Mouse (Mus musculus): ENCODE measurements at regions not wholly inside any gene's neighbourhood (a gene's known extent, or its start where the extent isn't known, plus 50 kb on each side); places are given as distances from the start of the nearest gene placed in this dataset.

DNA sequence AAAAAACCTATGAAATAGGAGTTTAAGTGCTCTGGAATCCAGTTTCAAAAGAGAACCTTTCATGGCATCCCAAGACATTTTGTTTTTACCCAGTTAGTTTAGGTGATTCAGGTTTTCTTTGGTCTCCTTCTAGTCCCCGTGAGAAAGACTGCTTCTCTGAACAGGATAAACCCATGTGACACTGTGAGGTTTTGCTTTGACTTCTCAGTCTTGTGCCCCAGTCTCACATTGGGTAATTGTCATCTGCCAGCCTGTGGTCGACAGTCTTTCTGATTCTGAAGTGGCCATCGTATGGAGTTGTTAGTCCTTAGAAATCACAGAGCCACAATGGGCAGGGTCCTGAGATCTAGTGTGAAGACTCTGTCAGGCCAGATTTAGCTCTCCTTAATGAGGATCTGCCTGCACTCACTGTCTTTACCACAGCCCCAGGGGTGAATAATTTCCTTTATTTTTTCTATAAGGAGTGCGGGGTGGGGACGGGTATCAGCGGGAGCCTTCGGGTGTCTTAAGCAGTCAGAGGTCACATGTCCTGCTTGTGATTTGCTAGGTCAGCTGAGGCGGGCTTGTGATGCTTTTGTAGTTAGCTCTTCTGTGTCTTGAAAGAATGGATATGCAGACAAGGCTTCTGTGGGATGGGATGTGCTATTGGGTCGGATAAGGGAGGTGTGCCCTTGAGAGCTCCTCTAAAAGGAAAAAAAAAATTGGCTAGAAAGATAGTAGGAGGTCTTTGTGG is 104.3 kb downstream of the Btg1 start:
- WGBS: 64% methylated on average over 9 of the region's 9 CpGs
- H3K27me3 ChIP-seq (replicated peaks; ENCODE audit: control insufficient read depth, insufficient read depth, low read length): no peaks in the 10 kb centered on the region
- no peak overlapping the region for H3K9ac ChIP-seq (ENCODE audit: low read depth, low read length)
- peaks cover 23% of the 10 kb centered on the region for H3K4me1 ChIP-seq (ENCODE audit: control insufficient read depth, insufficient read depth, low read length)
- no peak overlapping the region for H3K27ac ChIP-seq (ENCODE audit: low read length)
- no peak for ATAC-seq
- no peak overlapping the region for H3K4me3 ChIP-seq (ENCODE audit: low read length)
- H3K4me2 ChIP-seq (ENCODE audit: low read depth, low read length): no peak overlapping the region
- no peaks in the 10 kb centered on the region for H3K9me3 ChIP-seq (ENCODE audit: control insufficient read depth, low read length)
- no peaks in the 10 kb centered on the region for H3K36me3 ChIP-seq (ENCODE audit: control insufficient read depth, insufficient read depth, low read length)

- H3K27ac ChIP-seq (ENCODE audit: low read length): peak overlapping the region; percentile 44
- H3K9ac ChIP-seq (ENCODE audit: low read depth, low read length): no peak overlapping the region
- peak; percentile 97 for ATAC-seq
- 0 out of 2 replicates have a peak overlapping the region, but pooled peaks have one; percentile 3 for H3K4me2 ChIP-seq (ENCODE audit: low read depth, low read length)
- WGBS: 14% methylated on average over 9 of the region's 9 CpGs
- H3K27me3 ChIP-seq (replicated peaks; ENCODE audit: control insufficient read depth, insufficient read depth, low read length): no peaks in the 10 kb centered on the region
- H3K9me3 ChIP-seq (ENCODE audit: control insufficient read depth, low read length): no peaks in the 10 kb centered on the region
- no peaks in the 10 kb centered on the region for H3K36me3 ChIP-seq (ENCODE audit: control insufficient read depth, insufficient read depth, low read length)
- no peak overlapping the region for H3K4me3 ChIP-seq (ENCODE audit: low read length)
- H3K4me1 ChIP-seq (ENCODE audit: control insufficient read depth, insufficient read depth, low read length): peaks cover 23% of the 10 kb centered on the region
These were observed 105.7 kb downstream of the Btg1 start for GRCm38 (mm10) chr10:96722491-96722890.

GRCm38 (mm10) chr10:96723071-96723470 is 106.3 kb downstream of the Btg1 start:
- H3K27ac ChIP-seq (ENCODE audit: low read length): no peak overlapping the region
- no peaks in the 10 kb centered on the region for H3K9me3 ChIP-seq (ENCODE audit: control insufficient read depth, low read length)
- H3K4me3 ChIP-seq (ENCODE audit: low read length): no peak overlapping the region
- no peak overlapping the region for H3K4me2 ChIP-seq (ENCODE audit: low read depth, low read length)
- no peak for ATAC-seq
- WGBS: 88% methylated on average over 6 of the region's 6 CpGs
- H3K36me3 ChIP-seq (ENCODE audit: control insufficient read depth, insufficient read depth, low read length): no peaks in the 10 kb centered on the region
- no peaks in the 10 kb centered on the region for H3K27me3 ChIP-seq (replicated peaks; ENCODE audit: control insufficient read depth, insufficient read depth, low read length)
- no peak overlapping the region for H3K9ac ChIP-seq (ENCODE audit: low read depth, low read length)
- peaks cover 23% of the 10 kb centered on the region for H3K4me1 ChIP-seq (ENCODE audit: control insufficient read depth, insufficient read depth, low read length)

DNA sequence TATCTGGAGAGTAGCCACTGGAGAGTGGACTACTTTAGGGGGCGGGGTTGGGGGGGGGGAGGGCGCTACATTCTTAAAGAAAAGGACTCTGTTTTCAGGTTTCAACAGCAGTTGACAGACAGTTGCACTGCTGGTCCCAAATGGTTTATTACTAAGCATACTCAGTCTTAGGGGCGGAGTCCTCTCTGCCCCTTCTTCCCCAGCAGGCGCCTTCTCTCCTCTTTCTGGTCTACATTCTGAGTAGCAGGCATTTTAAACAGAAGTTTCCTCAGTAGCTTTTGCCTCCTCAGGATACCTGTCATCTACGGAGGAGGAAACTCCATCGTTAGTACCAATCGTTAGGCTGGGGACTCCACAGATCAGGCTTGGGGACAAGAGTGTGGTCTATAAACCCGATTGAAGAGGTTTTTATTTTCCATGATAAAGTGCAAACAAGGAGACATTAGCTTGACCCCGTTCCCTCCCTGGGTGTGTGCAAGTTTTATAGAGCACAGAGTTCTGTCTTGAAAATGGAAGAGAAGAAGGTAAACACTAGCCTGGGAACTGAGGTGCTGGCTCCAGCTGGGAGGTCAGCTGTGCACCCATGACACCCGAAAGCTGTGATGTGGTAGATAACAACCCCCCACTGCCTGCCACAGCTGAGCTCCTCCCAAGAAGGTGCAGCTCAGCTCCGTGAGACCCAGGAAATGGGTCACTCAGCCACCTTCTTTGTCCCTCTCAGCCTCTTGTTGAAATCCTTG is 107.8 kb downstream of the Btg1 start:
- ATAC-seq: peak; percentile 64
- H3K27ac ChIP-seq (ENCODE audit: low read length): peak overlapping the region; percentile 66
- no peaks in the 10 kb centered on the region for H3K27me3 ChIP-seq (replicated peaks; ENCODE audit: control insufficient read depth, insufficient read depth, low read length)
- H3K4me3 ChIP-seq (ENCODE audit: low read length): 0 out of 2 replicates have a peak overlapping the region, but pooled peaks have one; percentile 6
- H3K36me3 ChIP-seq (ENCODE audit: control insufficient read depth, insufficient read depth, low read length): no peaks in the 10 kb centered on the region
- peak overlapping the region; percentile 41 for H3K4me2 ChIP-seq (ENCODE audit: low read depth, low read length)
- no peaks in the 10 kb centered on the region for H3K9me3 ChIP-seq (ENCODE audit: control insufficient read depth, low read length)
- peaks cover 23% of the 10 kb centered on the region for H3K4me1 ChIP-seq (ENCODE audit: control insufficient read depth, insufficient read depth, low read length)
- H3K9ac ChIP-seq (ENCODE audit: low read depth, low read length): peak overlapping the region; percentile 37; the same call in 1 of the 2 replicates
- 28% methylated on average over 11 of the region's 11 CpGs for WGBS

GRCm38 (mm10) chr10:96726801-96727780 is 110.3 kb downstream of the Btg1 start:
- Histone ChIP-seq H3K27ac (ENCODE audit: low read length) (no peak overlapping the region), H3K4me3 (ENCODE audit: low read length) (no peak overlapping the region), H3K4me2 (ENCODE audit: low read depth, low read length) (no peak overlapping the region), H3K9me3 (ENCODE audit: control insufficient read depth, low read length) (no peaks in the 10 kb centered on the region), H3K36me3 (ENCODE audit: control insufficient read depth, insufficient read depth, low read length) (no peaks in the 10 kb centered on the region), H3K9ac (ENCODE audit: low read depth, low read length) (no peak overlapping the region), H3K27me3 (replicated peaks; ENCODE audit: control insufficient read depth, insufficient read depth, low read length) (no peaks in the 10 kb centered on the region), H3K4me1 (ENCODE audit: control insufficient read depth, insufficient read depth, low read length) (peaks cover 22% of the 10 kb centered on the region)
- 84% methylated on average over 12 of the region's 12 CpGs for WGBS
- ATAC-seq: no peak

DNA sequence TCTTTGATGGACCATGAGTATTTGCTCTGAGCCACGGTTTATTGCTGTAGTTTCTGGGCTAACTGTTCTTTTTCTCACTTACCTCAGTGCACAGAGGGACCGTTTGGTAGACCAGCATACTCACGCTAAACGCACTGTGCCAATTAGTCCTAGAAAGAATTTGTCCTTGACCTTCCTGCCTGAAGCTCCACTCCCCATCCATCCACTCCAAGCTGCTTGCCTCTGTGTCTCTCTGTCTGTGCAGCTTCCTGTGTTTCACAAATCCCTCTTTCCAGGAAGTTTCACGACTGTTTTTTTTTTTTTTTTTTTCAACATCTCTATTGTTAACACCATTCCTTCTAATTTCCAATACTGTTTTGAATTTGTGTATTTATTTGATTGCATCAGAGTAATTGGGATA is 116.8 kb downstream of the Btg1 start:
- H3K9me3 ChIP-seq (ENCODE audit: control insufficient read depth, low read length): no peaks in the 10 kb centered on the region
- H3K4me1 ChIP-seq (ENCODE audit: control insufficient read depth, insufficient read depth, low read length): peaks cover 4% of the 10 kb centered on the region
- no peak overlapping the region for H3K4me3 ChIP-seq (ENCODE audit: low read length)
- WGBS: 60% methylated on average over 5 of the region's 5 CpGs
- no peak overlapping the region for H3K9ac ChIP-seq (ENCODE audit: low read depth, low read length)
- no peaks in the 10 kb centered on the region for H3K27me3 ChIP-seq (replicated peaks; ENCODE audit: control insufficient read depth, insufficient read depth, low read length)
- no peak overlapping the region for H3K4me2 ChIP-seq (ENCODE audit: low read depth, low read length)
- no peak overlapping the region for H3K27ac ChIP-seq (ENCODE audit: low read length)
- ATAC-seq: no peak
- H3K36me3 ChIP-seq (ENCODE audit: control insufficient read depth, insufficient read depth, low read length): no peaks in the 10 kb centered on the region

DNA sequence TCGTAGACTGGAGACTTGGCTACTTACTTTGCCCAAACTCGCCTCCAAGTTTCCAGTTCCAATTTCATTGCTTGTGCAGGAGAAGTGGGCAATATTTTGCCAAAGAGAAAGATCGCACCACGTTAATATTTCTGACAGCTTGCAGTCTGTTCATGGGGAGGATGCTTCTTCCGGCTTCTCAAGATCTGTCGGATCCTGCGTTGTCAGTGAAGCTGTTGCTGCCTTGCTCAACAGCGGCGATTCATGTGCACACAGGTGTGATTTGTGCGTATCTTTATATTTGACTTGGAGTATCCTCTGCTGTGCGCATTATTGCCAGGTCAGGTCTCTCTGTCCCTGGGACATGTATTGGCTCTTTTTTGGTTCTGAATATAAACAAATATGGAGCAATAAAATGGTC is 118.3 kb downstream of the Btg1 start:
- H3K4me1 ChIP-seq (ENCODE audit: control insufficient read depth, insufficient read depth, low read length): peaks cover 4% of the 10 kb centered on the region
- no peaks in the 10 kb centered on the region for H3K9me3 ChIP-seq (ENCODE audit: control insufficient read depth, low read length)
- no peak overlapping the region for H3K4me3 ChIP-seq (ENCODE audit: low read length)
- 86% methylated on average over 11 of the region's 11 CpGs for WGBS
- H3K27me3 ChIP-seq (replicated peaks; ENCODE audit: control insufficient read depth, insufficient read depth, low read length): no peaks in the 10 kb centered on the region
- H3K27ac ChIP-seq (ENCODE audit: low read length): no peak overlapping the region
- H3K4me2 ChIP-seq (ENCODE audit: low read depth, low read length): no peak overlapping the region
- no peak overlapping the region for H3K9ac ChIP-seq (ENCODE audit: low read depth, low read length)
- ATAC-seq: no peak
- no peaks in the 10 kb centered on the region for H3K36me3 ChIP-seq (ENCODE audit: control insufficient read depth, insufficient read depth, low read length)

GRCm38 (mm10) chr10:96735885-96736628 is 119.3 kb downstream of the Btg1 start:
- Histone ChIP-seq H3K36me3 (ENCODE audit: control insufficient read depth, insufficient read depth, low read length) (no peaks in the 10 kb centered on the region), H3K9ac (ENCODE audit: low read depth, low read length) (no peak overlapping the region), H3K4me2 (ENCODE audit: low read depth, low read length) (no peak overlapping the region), H3K27ac (ENCODE audit: low read length) (no peak overlapping the region), H3K4me3 (ENCODE audit: low read length) (no peak overlapping the region), H3K9me3 (ENCODE audit: control insufficient read depth, low read length) (no peaks in the 10 kb centered on the region), H3K4me1 (ENCODE audit: control insufficient read depth, insufficient read depth, low read length) (no peaks in the 10 kb centered on the region), H3K27me3 (replicated peaks; ENCODE audit: control insufficient read depth, insufficient read depth, low read length) (no peaks in the 10 kb centered on the region)
- 47% methylated on average over 4 of the region's 4 CpGs for WGBS
- peak; percentile 62 for ATAC-seq
